Mouse (Mus musculus) megakaryocyte, embryonic 14.5 days (primary cell): Measurements from ENCODE around the gene Trmt10b.

Source experiments
- FLI1 ChIP-seq: IDR thresholded peaks from 2 replicates; pipeline ENCODE4 v1.6.1; 2012; ENCODE audit warnings: low read length, inconsistent platforms, mixed read lengths
- GATA1 ChIP-seq: IDR thresholded peaks from 3 replicates; pipeline ENCODE4 v1.6.1; 2012; ENCODE audit warnings: mixed read lengths, low read length, inconsistent platforms, borderline replicate concordance

- no peak for TF ChIP-seq GATA1
- TF ChIP-seq FLI1, result no peak
Measured at GRCm38 (mm10) chr4:45275770-45276169, 21.2 kb upstream of the Trmt10b start.
